Mouse (Mus musculus): ENCODE measurements around the gene Grb7. TPM values are rescaled to one million over a fixed set of nuclear protein-coding genes. Genes with fewer than 3 reads are reported as not detected.

Grb7 gene
- polyA plus RNA-seq (2016; fragmentation: Nextera tagmentation; extraction: Ambion mirVana): 5.1 and 5.4 TPM in 2 replicates

DNA sequence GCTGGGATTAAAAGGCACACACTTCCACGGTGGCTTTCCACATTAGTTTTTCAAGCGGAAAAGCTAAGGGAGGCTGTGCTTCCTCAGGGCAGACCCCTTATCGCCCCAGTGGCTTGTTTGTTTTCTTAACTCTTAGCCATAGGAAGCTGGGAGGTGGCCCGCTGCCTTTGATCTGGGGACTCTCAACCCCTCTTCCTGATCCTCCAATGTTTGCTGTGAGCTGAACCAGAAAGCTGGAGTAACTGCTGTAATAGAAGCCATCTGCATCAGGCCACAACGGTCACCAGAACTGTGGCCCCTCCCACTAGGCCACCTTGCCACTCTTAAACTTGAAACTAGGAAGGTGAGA lies at the start of gene Grb7:
Gene Grb7 (plus strand): TSS at position 182 of the 349 bp plus-strand sequence.
- H3K27me3 ChIP-seq: peaks cover 42% of the 10 kb centered on the region
- no peaks in the 10 kb centered on the region for H3K9me3 ChIP-seq
- 3% methylated on average over 5 of the region's 5 CpGs for WGBS
- no peaks in the 10 kb centered on the region for H3K36me3 ChIP-seq
- no peak for ATAC-seq (ENCODE audit: insufficient number of reproducible peaks, insufficient read depth, low FRiP score, low TSS enrichment, low read depth)
- H3K4me3 ChIP-seq (replicated peaks): peak within 1 kb of the TSS; percentile 27
- H3K9ac ChIP-seq (replicated peaks): 0 out of 2 replicates have a peak within 1 kb of the TSS, but pooled peaks have one; percentile 8
- peaks cover 18% of the 10 kb centered on the region for H3K4me1 ChIP-seq (replicated peaks)
- H3K4me2 ChIP-seq: peak within 1 kb of the TSS; percentile 44
- no peak within 1 kb of the TSS for H3K27ac ChIP-seq

DNA sequence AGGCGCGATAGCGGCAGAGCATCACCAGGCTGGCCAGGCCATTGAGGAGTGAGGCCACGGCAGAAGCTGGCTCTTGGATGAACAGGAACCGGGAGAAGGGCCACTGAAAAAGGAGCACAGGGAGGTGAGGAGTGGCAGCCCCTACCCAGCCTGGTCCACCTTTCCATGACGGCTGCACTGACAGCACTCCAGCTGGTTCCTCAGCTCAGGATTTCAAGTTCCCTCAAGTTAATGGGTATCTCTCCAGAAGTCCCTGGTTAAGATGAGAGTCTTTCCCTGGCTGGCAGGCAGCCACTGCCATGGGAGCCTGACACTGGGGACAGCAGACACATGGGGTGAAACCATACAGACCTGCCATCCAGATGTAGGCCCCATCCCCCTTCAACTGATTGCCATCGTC lies 48.2 kb upstream of the Grb7 start:
- Histone ChIP-seq H3K4me2 (no peak overlapping the region), H3K27me3 (peaks cover 10% of the 10 kb centered on the region), H3K4me3 (replicated peaks) (no peak overlapping the region), H3K4me1 (replicated peaks) (peaks cover 15% of the 10 kb centered on the region), H3K9me3 (no peaks in the 10 kb centered on the region), H3K27ac (no peak overlapping the region), H3K9ac (replicated peaks) (no peak overlapping the region), H3K36me3 (peaks cover 5% of the 10 kb centered on the region; the same call in 1 of the 2 replicates)
- WGBS: 84% methylated on average over 7 of the region's 7 CpGs
- no peak for ATAC-seq (ENCODE audit: insufficient number of reproducible peaks, insufficient read depth, low FRiP score, low TSS enrichment, low read depth)

DNA sequence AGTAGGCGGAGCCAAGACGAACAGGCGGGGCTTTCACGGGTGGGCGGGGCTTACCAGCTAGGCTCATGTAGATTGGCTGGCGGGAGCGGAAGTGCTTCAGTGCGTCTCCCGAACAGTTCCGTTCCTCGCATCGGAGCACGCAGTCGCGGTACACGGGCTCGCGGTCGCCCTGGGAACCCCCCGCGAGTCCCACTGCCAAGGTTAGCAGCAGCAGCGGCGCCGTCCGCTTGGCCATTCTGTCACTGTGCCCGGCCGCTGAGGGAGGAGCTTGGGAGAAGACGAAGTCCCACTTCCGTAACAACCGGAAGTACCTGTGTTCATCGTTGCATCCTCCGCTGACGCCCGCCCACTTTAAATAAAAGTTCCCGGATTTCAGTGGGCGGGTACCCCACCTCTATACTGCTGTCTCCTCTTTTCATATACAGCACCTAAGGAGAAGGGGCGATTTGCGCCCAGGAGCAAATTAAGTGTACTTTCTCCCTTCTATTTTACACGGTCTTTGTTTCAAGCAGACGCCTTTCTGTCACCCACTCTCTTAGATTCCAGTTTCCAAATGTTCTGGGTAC lies 46.0 kb upstream of the Grb7 start, which contains the start of gene Pgap3:
Gene Pgap3 (minus strand): TSS at position 330 of the 566 bp plus-strand sequence.
- peak; percentile 88 for ATAC-seq (ENCODE audit: insufficient number of reproducible peaks, insufficient read depth, low FRiP score, low TSS enrichment, low read depth)

DNA sequence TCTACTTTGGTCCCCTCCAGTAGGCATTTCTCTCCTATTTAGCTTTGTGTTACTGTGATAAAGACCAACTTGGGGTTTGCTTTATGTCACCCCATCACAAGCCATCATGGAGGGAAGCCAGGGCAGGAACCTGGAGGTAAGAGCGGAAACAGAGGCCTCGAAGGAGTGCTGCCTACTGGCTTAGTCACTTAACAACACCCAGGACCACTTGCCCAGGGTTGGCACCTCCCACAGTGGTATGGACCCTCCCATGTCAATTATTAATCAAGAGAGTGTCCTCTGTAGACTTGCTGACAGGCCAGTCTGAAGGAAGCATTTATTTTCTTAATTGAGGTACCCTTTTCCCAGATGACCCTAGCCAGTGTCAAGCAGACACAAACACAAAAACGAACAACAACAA lies 45.4 kb upstream of the Grb7 start:
- H3K27ac ChIP-seq: peak overlapping the region; percentile 96
- peaks cover 5% of the 10 kb centered on the region; the same call in 1 of the 2 replicates for H3K36me3 ChIP-seq
- H3K9ac ChIP-seq (replicated peaks): peak overlapping the region; percentile 71
- peak overlapping the region; percentile 65 for H3K4me2 ChIP-seq
- peaks cover 6% of the 10 kb centered on the region; the same call in 1 of the 2 replicates for H3K27me3 ChIP-seq
- H3K4me1 ChIP-seq (replicated peaks): peaks cover 4% of the 10 kb centered on the region
- peak overlapping the region; percentile 68 for H3K4me3 ChIP-seq (replicated peaks)
- H3K9me3 ChIP-seq: no peaks in the 10 kb centered on the region
- 58% methylated on average over 3 of the region's 3 CpGs for WGBS
- no peak for ATAC-seq (ENCODE audit: insufficient number of reproducible peaks, insufficient read depth, low FRiP score, low TSS enrichment, low read depth)

More for the DNA sequence above, 46.0 kb upstream of the Grb7 start, which contains the start of gene Pgap3:
- Histone ChIP-seq H3K27me3 (peaks cover 6% of the 10 kb centered on the region; the same call in 1 of the 2 replicates), H3K9me3 (no peaks in the 10 kb centered on the region), H3K36me3 (peaks cover 5% of the 10 kb centered on the region; the same call in 1 of the 2 replicates), H3K27ac (peak within 1 kb of the TSS; percentile 96), H3K9ac (replicated peaks) (peak within 1 kb of the TSS; percentile 71), H3K4me3 (replicated peaks) (peak within 1 kb of the TSS; percentile 68), H3K4me1 (replicated peaks) (peaks cover 4% of the 10 kb centered on the region), H3K4me2 (peak within 1 kb of the TSS; percentile 65)
- under 1% methylated on average over 40 of the region's 40 CpGs for WGBS

DNA sequence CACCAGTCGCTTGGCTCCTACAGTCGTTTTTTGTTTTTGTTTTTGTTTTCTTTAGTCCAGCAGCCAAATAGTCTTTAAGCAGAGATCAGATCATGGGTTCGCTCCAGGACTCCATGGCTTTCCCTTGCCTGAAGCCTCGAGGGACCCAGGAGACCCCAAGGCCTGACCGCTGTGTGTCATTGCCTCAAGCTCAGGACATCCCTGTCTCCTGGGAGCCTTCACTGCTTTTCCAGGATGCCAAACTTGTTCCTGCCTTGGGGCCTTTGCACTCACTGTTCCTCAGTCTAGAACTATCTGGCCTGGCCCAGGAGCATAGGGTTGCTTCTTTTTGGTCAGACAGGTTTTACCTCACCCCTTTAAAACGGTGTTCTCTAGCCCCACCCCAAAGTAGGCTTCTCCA lies 39.6 kb upstream of the Grb7 start:
- WGBS: 69% methylated on average over 6 of the region's 6 CpGs
- Histone ChIP-seq H3K27ac (no peak overlapping the region), H3K4me2 (no peak overlapping the region), H3K4me3 (replicated peaks) (no peak overlapping the region), H3K9me3 (no peaks in the 10 kb centered on the region), H3K36me3 (no peaks in the 10 kb centered on the region), H3K9ac (replicated peaks) (no peak overlapping the region), H3K4me1 (replicated peaks) (peaks cover 12% of the 10 kb centered on the region), H3K27me3 (peaks cover 19% of the 10 kb centered on the region)
- no peak for ATAC-seq (ENCODE audit: insufficient number of reproducible peaks, insufficient read depth, low FRiP score, low TSS enrichment, low read depth)

DNA sequence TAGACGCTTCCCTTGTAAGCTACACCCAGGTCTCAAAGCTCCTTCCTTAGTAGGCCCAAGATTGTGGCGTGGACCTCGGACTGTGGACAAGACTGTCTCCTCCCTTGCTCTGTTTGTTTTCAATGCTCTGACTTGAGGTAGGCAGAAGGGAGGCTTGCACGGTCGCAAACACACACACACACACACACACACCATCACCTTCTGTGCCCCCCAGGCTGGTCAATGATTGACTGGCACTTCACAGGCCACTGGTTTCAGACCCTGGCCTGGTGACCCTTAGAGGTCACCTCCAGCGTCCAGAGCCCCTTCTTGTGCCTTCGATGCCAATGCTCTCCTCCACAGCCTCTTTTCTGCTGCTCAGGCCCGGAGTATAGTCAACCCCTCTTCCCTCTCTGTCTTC lies 37.3 kb upstream of the Grb7 start:
- peak overlapping the region; percentile 38 for H3K9ac ChIP-seq (replicated peaks)
- H3K4me3 ChIP-seq (replicated peaks): 0 out of 2 replicates have a peak overlapping the region, but pooled peaks have one; percentile 3
- H3K27ac ChIP-seq: 0 out of 2 replicates have a peak overlapping the region, but pooled peaks have one; percentile 18
- H3K4me1 ChIP-seq (replicated peaks): peaks cover 20% of the 10 kb centered on the region
- peak overlapping the region; percentile 45 for H3K4me2 ChIP-seq
- 60% methylated on average over 8 of the region's 8 CpGs for WGBS
- H3K27me3 ChIP-seq: peaks cover 14% of the 10 kb centered on the region
- no peaks in the 10 kb centered on the region for H3K36me3 ChIP-seq
- H3K9me3 ChIP-seq: no peaks in the 10 kb centered on the region
- ATAC-seq (ENCODE audit: insufficient number of reproducible peaks, insufficient read depth, low FRiP score, low TSS enrichment, low read depth): no peak

DNA sequence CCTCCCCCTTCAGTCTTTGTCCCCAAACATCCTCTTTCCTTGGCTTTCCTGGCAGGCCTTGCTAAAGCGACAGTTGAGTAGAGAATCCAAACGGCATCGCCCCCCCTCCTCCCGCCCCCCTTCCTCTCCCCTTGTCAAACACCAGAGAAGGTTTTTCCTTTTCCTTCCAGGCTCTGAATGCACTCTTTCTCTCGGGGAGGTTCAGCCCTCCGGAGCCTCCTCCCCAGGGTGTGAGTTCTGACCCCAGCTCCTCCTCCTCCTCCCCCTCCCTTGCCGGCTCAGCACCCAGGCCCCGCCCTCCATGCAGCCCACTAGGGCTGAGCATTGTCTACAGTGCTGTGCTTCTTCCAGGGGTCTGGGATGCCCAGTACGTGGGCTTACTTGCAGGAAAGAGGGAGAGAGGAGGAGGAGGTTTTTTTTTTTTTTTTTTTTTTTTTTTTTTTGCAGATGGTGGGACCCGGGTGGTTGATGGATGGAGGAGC lies 36.8 kb upstream of the Grb7 start:
- Histone ChIP-seq H3K4me3 (replicated peaks) (0 out of 2 replicates have a peak overlapping the region, but pooled peaks have one; percentile 3), H3K9ac (replicated peaks) (peak overlapping the region; percentile 38; the same call in 1 of the 2 replicates), H3K9me3 (no peaks in the 10 kb centered on the region), H3K27ac (0 out of 2 replicates have a peak overlapping the region, but pooled peaks have one; percentile 18), H3K4me1 (replicated peaks) (peaks cover 25% of the 10 kb centered on the region), H3K27me3 (peaks cover 13% of the 10 kb centered on the region), H3K4me2 (peak overlapping the region; percentile 45), H3K36me3 (no peaks in the 10 kb centered on the region)
- WGBS: 3% methylated on average over 9 of the region's 10 CpGs
- peak; percentile 48; the same call in 1 of the 2 replicates for ATAC-seq (ENCODE audit: insufficient number of reproducible peaks, insufficient read depth, low FRiP score, low TSS enrichment, low read depth)

DNA sequence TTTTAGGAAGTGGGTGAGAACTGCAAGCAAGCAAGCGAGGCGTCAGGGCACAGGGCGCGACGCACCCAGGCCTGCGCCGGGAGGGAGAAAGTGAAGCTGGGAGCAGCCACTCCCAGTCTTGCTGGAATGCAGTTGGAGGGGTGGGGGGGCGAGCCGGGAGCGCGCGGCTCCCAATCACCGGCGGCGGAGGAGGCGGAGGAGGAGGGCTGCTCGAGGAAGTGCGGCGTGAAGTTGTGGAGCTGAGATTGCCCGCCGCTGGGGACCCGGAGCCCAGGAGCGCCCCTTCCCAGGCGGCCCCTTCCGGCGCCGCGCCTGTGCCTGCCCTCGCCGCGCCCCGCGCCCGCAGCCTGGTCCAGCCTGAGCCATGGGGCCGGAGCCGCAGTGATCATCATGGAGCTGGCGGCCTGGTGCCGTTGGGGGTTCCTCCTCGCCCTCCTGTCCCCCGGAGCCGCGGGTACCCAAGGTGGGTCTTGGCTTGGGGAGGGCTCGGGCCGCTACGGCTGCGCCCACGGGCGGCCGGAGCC lies 33.9 kb upstream of the Grb7 start, which contains the start of gene Erbb2:
Gene Erbb2 (plus strand): TSS at position 198 of the 524 bp plus-strand sequence.
- Histone ChIP-seq H3K9ac (replicated peaks) (peak within 1 kb of the TSS; percentile 96), H3K27ac (peak within 1 kb of the TSS; percentile 97), H3K4me3 (replicated peaks) (peak within 1 kb of the TSS; percentile 95), H3K27me3 (peaks cover 16% of the 10 kb centered on the region), H3K36me3 (no peaks in the 10 kb centered on the region; the same call in 1 of the 2 replicates), H3K4me1 (replicated peaks) (peaks cover 43% of the 10 kb centered on the region), H3K4me2 (peak within 1 kb of the TSS; percentile 73), H3K9me3 (no peaks in the 10 kb centered on the region)
- under 1% methylated on average over 48 of the region's 49 CpGs for WGBS
- peak; percentile 52; the same call in 1 of the 2 replicates for ATAC-seq (ENCODE audit: insufficient number of reproducible peaks, insufficient read depth, low FRiP score, low TSS enrichment, low read depth)

DNA sequence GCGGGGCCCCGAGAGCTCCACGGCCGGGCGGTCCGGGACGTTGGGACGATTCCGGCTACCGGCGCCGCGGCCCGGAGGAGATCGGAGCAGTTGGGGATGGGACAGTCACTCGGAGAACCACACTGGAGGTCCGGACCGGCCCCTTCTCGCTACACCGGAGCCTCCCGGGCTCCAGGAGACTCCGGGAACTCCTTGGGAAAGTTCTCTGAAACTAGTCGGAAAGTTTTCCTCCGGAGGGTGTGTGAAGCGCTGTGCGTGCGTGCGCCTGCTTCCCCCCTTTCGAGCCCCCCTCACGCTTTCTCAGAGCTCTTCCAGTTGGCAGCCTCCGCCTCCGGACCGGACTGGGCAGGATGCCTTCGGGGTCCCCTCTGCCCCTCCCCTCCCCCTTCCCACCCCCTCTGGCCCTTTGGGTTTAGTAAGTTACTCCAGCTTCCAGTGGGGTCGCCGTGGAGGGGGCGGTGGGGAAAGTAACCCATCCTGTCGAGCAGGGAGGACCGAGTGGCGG lies 33.3 kb upstream of the Grb7 start:
- Histone ChIP-seq H3K27ac (peak overlapping the region; percentile 97), H3K27me3 (peaks cover 16% of the 10 kb centered on the region), H3K4me2 (peak overlapping the region; percentile 73), H3K36me3 (no peaks in the 10 kb centered on the region; the same call in 1 of the 2 replicates), H3K4me1 (replicated peaks) (peaks cover 45% of the 10 kb centered on the region), H3K9me3 (no peaks in the 10 kb centered on the region), H3K4me3 (replicated peaks) (peak overlapping the region; percentile 95), H3K9ac (replicated peaks) (peak overlapping the region; percentile 96)
- peak; percentile 32; the same call in 1 of the 2 replicates for ATAC-seq (ENCODE audit: insufficient number of reproducible peaks, insufficient read depth, low FRiP score, low TSS enrichment, low read depth)
- under 1% methylated on average over 40 of the region's 40 CpGs for WGBS

DNA sequence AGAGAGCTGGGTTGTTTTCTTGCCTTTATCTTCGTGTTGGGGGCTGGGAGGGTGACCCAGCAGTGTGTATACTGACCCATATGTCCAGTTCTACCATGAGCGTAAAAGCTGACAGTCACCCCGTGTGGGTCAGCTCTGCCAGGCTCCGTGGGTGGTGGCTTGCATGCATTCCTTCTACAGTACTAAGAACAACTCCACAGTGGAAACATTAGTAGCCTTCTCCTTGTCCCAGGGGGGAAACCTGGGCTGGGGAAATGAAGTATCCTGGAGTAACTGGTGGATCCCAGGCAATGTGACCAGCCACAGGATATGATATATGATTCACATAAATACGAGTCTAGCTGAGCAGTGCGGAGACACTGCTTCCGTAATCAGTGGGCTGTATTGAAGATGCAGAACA lies 32.5 kb upstream of the Grb7 start:
- peak overlapping the region; percentile 95 for H3K4me3 ChIP-seq (replicated peaks)
- H3K27ac ChIP-seq: peak overlapping the region; percentile 97
- peaks cover 45% of the 10 kb centered on the region for H3K4me1 ChIP-seq (replicated peaks)
- peaks cover 16% of the 10 kb centered on the region for H3K27me3 ChIP-seq
- 18% methylated on average over 7 of the region's 7 CpGs for WGBS
- no peak for ATAC-seq (ENCODE audit: insufficient number of reproducible peaks, insufficient read depth, low FRiP score, low TSS enrichment, low read depth)
- peaks cover 7% of the 10 kb centered on the region; the same call in 1 of the 2 replicates for H3K36me3 ChIP-seq
- H3K9me3 ChIP-seq: no peaks in the 10 kb centered on the region
- H3K9ac ChIP-seq (replicated peaks): peak overlapping the region; percentile 96
- H3K4me2 ChIP-seq: peak overlapping the region; percentile 73

DNA sequence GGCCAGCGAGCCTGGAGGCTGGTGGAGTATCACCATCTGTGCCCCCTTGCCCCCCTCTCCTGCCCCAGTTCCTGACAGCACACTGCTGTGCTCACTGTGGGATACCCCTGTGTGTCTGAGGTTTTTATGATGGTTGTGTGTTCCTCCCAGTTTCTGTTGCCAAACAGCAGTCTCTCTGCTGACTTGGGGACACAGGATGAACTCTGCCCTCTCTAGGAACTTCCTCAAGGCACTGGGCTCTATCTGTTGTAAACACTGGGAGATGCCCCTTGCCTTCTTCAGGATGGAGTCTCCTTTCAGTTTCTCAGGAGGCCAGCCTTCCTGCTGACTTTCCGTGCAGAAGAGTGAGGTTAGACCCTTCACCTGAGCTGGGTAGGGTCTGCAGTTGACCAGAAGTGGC lies 32.0 kb upstream of the Grb7 start:
- no peaks in the 10 kb centered on the region for H3K9me3 ChIP-seq
- H3K4me2 ChIP-seq: peak overlapping the region; percentile 73
- no peak overlapping the region for H3K9ac ChIP-seq (replicated peaks)
- H3K4me1 ChIP-seq (replicated peaks): peaks cover 41% of the 10 kb centered on the region
- H3K4me3 ChIP-seq (replicated peaks): peak overlapping the region; percentile 95
- peaks cover 11% of the 10 kb centered on the region for H3K36me3 ChIP-seq
- no peak overlapping the region for H3K27ac ChIP-seq
- WGBS: 19% methylated on average over 2 of the region's 2 CpGs
- H3K27me3 ChIP-seq: peaks cover 16% of the 10 kb centered on the region
- no peak for ATAC-seq (ENCODE audit: insufficient number of reproducible peaks, insufficient read depth, low FRiP score, low TSS enrichment, low read depth)

Measured in limb, embryonic 12.5 days (tissue).